Mouse (Mus musculus): ENCODE results near the gene Tmem132b.

The Tmem132b gene

DNA sequence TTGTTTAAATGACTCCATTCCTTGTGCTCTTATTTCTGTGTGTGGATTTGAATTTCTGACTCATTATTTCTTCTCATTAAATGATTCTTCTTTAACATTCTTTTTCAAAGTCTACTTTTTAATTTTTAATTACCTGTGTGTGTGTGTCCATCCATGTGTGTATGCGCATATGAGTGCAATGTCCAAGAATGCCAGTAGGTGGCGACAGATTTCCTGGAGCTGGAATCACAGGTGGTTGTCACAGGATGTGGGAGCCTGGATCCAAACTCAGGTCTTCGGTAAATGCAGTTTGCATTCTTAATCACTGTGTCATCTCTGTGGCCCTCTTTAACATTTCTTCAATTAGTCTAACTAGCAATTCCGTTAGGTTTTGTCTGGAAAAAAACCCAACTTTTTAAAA is 240.7 kb downstream of the Tmem132b start:
- no peaks in the 10 kb centered on the region for H3K36me3 ChIP-seq (ENCODE audit: control insufficient read depth, insufficient read depth, low read length, poor library complexity, severe bottlenecking)
- DNase-seq (ENCODE audit: low read depth, low spot score), result no peak
- no peaks in the 10 kb centered on the region for H3K27me3 ChIP-seq (ENCODE audit: control insufficient read depth, insufficient read depth, low read length, poor library complexity, severe bottlenecking)

DNA sequence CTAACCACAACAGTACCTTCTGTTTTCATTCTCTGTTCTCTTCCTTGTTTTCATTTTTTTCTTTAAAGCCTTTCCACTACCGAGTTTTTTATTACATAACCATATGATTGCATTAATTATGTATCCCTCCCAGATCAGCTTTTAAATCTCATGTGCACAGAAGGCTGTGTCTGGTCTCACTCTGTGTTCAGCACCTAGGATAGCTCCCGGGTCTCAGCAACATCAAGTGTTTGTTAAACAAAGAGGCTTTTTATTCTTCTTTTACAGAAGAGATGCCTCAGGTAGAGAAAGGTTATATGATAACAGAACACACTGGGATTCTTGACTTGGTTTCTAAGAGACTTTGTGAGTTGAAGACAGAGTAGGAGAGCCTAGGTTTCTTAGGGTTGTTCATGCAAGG is 241.2 kb downstream of the Tmem132b start:
- Histone ChIP-seq H3K27me3 (ENCODE audit: control insufficient read depth, insufficient read depth, low read length, poor library complexity, severe bottlenecking) (no peaks in the 10 kb centered on the region), H3K36me3 (ENCODE audit: control insufficient read depth, insufficient read depth, low read length, poor library complexity, severe bottlenecking) (no peaks in the 10 kb centered on the region)
- DNase-seq (ENCODE audit: low read depth, low spot score), result no peak

DNA sequence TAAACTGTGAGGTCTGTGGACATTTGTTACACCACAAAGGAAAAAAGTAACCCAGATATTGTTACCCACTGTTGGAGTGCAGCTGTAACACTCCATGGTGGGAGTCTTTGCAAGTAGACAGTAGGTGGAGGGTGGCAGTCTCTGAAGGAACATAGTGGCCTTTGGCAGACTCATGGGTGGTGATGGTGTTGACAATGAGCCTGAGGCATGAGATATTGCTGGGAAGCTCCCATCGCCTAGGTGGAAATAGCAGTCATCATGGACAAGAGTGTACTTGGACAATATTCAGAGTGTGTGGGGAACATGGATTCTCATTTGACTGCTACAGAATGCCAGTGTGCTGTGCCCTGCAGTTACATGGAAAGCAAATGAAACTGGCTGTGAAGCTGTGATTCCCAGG is 248.8 kb downstream of the Tmem132b start:
- H3K27me3 ChIP-seq (ENCODE audit: control insufficient read depth, insufficient read depth, low read length, poor library complexity, severe bottlenecking), result no peaks in the 10 kb centered on the region
- DNase-seq (ENCODE audit: low read depth, low spot score), result no peak
- no peaks in the 10 kb centered on the region for H3K36me3 ChIP-seq (ENCODE audit: control insufficient read depth, insufficient read depth, low read length, poor library complexity, severe bottlenecking)

DNA sequence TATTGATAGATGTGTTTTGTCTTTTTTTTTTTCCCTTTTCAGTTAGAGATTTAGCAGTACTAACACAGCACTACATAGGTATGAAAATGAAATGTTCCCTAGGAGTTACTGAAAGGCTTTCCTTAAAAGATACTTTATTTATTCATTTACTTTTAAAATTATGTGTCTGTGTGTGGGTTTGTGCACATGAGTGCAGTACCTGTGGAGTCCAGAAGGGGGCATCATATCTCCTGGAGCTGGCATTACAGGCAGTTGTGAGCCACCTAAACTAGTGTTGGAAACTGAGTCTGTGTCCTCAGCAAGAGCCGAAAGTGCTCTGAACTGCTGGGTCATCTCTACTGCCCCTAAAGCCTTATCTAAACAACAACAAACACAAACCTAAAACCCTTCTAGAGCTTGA is 261.1 kb downstream of the Tmem132b start:
- no peak for DNase-seq (ENCODE audit: low read depth, low spot score)
- Histone ChIP-seq H3K36me3 (ENCODE audit: control insufficient read depth, insufficient read depth, low read length, poor library complexity, severe bottlenecking) (no peaks in the 10 kb centered on the region), H3K27me3 (ENCODE audit: control insufficient read depth, insufficient read depth, low read length, poor library complexity, severe bottlenecking) (no peaks in the 10 kb centered on the region)

DNA sequence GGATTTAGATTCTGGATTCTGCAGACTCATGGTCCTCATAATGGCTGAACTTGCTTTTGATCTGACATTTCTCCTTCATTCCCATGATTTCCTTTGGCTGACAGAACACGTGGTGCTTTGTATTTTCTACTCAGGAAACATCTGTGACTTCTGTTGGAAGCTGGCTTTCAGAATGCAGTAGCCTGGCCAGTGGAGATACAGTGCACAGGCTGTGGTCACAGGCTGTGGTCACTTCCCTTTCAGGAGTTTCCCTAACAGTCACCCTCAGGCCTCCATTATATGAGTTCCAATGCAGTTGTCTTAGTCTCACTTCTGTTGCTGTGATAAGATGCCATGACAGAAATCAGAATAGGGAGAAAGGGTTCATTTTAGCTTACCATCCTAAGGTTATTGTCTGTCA is 262.7 kb downstream of the Tmem132b start:
- no peaks in the 10 kb centered on the region for H3K27me3 ChIP-seq (ENCODE audit: control insufficient read depth, insufficient read depth, low read length, poor library complexity, severe bottlenecking)
- DNase-seq (ENCODE audit: low read depth, low spot score), result no peak

DNA sequence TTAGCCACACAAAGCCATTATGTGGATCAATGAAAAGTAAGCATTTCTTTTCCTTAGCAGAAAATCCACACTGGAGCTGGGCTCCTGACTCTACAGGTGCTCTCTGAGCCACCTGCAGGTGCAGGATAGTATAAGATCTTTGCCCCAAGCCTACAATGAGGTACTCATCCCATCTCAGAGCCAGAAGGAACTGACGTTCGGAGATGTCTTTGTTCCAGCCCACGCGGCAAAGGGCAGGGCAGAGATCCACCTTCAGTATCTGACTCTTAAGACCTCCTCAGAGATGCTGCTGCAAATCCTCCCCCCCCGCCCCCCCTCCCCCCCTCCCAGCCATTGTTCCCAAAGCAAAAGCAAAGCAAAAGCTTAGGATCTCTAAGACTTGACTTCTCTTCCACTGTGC is 268.0 kb downstream of the Tmem132b start:
- Histone ChIP-seq H3K36me3 (ENCODE audit: control insufficient read depth, insufficient read depth, low read length, poor library complexity, severe bottlenecking) (no peaks in the 10 kb centered on the region), H3K27me3 (ENCODE audit: control insufficient read depth, insufficient read depth, low read length, poor library complexity, severe bottlenecking) (no peaks in the 10 kb centered on the region)
- no peak for DNase-seq (ENCODE audit: low read depth, low spot score)

More for the DNA sequence above, 262.7 kb downstream of the Tmem132b start:
- H3K36me3 ChIP-seq (ENCODE audit: control insufficient read depth, insufficient read depth, low read length, poor library complexity, severe bottlenecking), result no peaks in the 10 kb centered on the region

DNA sequence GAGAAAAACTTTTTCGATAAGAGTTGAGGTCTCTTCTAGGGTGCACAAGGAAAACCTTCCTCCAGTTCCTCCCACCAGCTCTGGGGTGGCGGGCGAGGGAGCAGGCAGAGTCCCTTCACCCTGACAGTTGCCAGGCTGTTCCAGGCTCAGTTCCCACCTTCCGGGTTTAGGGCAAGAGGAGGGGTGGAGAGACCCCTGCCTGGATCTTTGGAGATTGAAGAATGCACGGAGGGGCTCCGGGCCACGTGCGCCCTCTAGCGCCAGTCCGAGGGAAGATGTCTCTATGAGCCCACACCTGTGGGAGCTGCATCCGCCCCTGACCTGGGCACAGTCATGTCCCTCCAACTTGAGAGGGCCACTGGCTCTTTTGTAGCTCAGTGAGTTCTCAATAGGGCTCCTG is 268.5 kb downstream of the Tmem132b start:
- H3K27me3 ChIP-seq (ENCODE audit: control insufficient read depth, insufficient read depth, low read length, poor library complexity, severe bottlenecking), result no peaks in the 10 kb centered on the region
- H3K36me3 ChIP-seq (ENCODE audit: control insufficient read depth, insufficient read depth, low read length, poor library complexity, severe bottlenecking), result no peaks in the 10 kb centered on the region
- DNase-seq (ENCODE audit: low read depth, low spot score), result no peak

DNA sequence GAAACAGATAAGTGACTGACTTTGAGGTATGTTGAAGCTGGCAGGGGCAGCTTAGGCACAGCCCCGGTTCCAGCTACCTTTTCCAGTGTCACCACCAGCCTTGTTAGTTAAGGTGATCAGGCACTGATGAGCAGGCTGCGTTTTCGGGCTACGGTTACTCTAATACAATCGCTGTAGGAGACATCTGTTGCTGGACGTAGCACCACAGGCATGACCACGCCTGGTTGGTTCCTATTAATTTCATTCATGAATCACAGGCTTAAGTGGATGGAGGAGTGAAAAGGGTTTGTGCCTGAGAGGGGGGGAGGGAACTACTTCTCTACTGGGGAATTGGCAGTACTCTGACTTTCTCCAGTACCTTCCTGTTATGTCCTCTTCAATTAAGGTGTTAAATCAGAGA is 271.2 kb downstream of the Tmem132b start:
- no peak for DNase-seq (ENCODE audit: low read depth, low spot score)
- Histone ChIP-seq H3K36me3 (ENCODE audit: control insufficient read depth, insufficient read depth, low read length, poor library complexity, severe bottlenecking) (no peaks in the 10 kb centered on the region), H3K27me3 (ENCODE audit: control insufficient read depth, insufficient read depth, low read length, poor library complexity, severe bottlenecking) (no peaks in the 10 kb centered on the region)

DNA sequence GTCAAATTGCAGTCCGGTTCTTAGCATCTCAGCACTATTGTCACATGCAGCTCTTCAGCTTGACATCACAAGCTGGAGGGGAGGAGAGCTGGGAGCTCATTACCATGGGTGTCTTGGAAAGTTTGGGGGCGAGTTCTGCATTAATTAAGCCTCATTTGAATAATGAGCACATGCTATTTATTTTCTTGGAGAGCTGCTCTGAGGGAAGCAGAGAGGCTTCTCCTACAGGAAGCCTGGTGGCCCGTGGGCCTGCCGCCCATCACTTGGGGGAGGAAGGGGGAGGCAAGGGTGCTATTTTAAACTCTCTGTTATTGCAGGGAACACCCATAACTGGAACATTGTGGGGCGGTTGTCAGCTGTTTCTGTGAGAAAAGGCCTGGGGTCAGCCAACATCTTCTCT is 273.8 kb downstream of the Tmem132b start:
- H3K27me3 ChIP-seq (ENCODE audit: control insufficient read depth, insufficient read depth, low read length, poor library complexity, severe bottlenecking), result no peaks in the 10 kb centered on the region
- no peak for DNase-seq (ENCODE audit: low read depth, low spot score)
- H3K36me3 ChIP-seq (ENCODE audit: control insufficient read depth, insufficient read depth, low read length, poor library complexity, severe bottlenecking), result no peaks in the 10 kb centered on the region

DNA sequence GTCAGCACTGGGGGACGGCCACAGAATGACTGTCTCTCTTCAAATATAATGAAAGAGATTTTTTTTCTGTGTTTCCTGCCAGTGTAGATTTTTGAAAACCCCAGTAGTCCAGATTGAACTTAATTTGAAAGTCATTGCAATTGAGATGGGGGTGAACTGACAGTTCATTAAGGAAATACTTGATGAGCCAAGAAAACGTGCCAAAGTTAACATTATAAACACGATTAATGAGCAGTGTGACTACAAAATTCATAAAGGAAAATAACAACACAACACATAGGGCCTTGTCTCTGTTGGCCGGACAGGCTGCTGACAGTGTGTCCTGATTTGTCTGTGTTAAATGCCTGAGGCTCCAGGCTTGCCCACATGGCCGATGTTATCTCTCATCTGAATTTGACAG is 276.3 kb downstream of the Tmem132b start:
- Histone ChIP-seq H3K36me3 (ENCODE audit: control insufficient read depth, insufficient read depth, low read length, poor library complexity, severe bottlenecking) (no peaks in the 10 kb centered on the region), H3K27me3 (ENCODE audit: control insufficient read depth, insufficient read depth, low read length, poor library complexity, severe bottlenecking) (no peaks in the 10 kb centered on the region)
- no peak for DNase-seq (ENCODE audit: low read depth, low spot score)

DNA sequence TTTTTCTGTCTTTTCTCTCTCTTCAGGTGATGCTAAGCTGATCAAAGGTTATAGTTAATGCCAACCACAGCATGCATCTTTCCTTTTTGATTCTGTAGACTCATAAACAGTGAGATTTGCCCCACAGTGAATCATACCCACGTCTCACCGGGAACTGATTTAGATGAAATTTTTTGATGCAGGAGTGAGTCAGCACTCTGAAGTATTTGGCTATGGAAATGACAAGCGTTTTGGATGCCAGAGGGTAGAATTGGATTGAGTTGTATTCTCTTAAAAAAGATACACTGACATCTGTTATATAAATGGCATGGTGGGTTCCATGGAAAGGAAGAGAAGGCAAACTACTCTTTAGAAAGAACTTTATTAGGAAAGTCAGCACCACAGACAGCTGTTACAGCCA is 297.8 kb downstream of the Tmem132b start:
- no peak for DNase-seq (ENCODE audit: low read depth, low spot score)
- Histone ChIP-seq H3K36me3 (ENCODE audit: control insufficient read depth, insufficient read depth, low read length, poor library complexity, severe bottlenecking) (no peaks in the 10 kb centered on the region), H3K27me3 (ENCODE audit: control insufficient read depth, insufficient read depth, low read length, poor library complexity, severe bottlenecking) (no peaks in the 10 kb centered on the region)

DNA sequence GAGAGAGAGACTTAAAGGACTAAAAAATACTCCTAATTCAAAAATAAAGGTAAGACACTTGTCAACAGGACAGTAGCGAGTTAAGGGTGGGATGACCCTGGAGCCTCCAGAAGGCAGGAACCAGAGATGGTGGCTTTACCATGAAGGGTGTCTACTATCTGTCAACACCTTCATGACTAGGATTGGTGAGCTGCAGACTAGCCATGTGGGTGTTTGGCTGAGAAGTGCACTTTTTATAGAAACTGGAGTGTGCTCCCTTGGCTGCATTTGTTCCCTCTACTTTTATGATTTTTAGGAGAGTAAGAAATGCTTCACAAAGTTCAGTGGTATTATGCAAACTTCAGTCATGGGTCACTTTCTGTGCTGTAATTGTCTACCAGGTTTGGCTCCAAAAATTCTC is 304.3 kb downstream of the Tmem132b start:
- no peaks in the 10 kb centered on the region for H3K27me3 ChIP-seq (ENCODE audit: control insufficient read depth, insufficient read depth, low read length, poor library complexity, severe bottlenecking)
- no peaks in the 10 kb centered on the region for H3K36me3 ChIP-seq (ENCODE audit: control insufficient read depth, insufficient read depth, low read length, poor library complexity, severe bottlenecking)
- no peak for DNase-seq (ENCODE audit: low read depth, low spot score)

DNA sequence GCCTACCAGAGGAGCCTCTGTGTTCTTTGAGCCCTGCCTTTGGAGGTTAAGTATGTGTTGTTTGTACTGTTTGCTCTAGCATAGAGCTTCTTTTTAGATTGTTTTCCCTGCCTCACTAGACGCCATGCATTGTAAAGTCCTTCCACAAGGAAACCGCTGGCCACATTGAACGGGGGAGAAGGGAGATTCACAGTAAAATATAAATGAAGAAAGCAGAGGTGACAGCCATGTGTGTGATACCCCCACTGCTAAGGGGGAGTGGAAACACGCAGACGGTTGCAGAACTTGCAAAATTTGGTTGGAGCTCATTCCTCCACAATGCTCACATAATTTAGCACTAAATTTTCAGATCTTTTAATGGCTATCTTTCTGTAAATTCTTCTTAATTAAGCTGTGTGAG is 305.2 kb downstream of the Tmem132b start:
- H3K36me3 ChIP-seq (ENCODE audit: control insufficient read depth, insufficient read depth, low read length, poor library complexity, severe bottlenecking), result no peaks in the 10 kb centered on the region
- DNase-seq (ENCODE audit: low read depth, low spot score), result no peak
- no peaks in the 10 kb centered on the region for H3K27me3 ChIP-seq (ENCODE audit: control insufficient read depth, insufficient read depth, low read length, poor library complexity, severe bottlenecking)

Data from splenic B cell, adult 2 months (primary cell).